Mouse (Mus musculus) granulocyte monocyte progenitor cell, adult 5-6 weeks (primary cell): ENCODE results near the gene Igsf10. TPM values are rescaled to one million over a fixed set of nuclear protein-coding genes. Genes with fewer than 3 reads are reported as not detected.
"Not testable (repeated sequence)": the region's sequence is repeated elsewhere in the genome, so short reads cannot be mapped to it uniquely, and the experiment has no call there.

Experiments used
- ATAC-seq: replicated peaks from 2 replicates; pipeline ENCODE4 v1.8.0; 2016; ENCODE audit warnings: mild to moderate bottlenecking, moderate TSS enrichment, inconsistent platforms; ENCODE audit not compliant: poor library complexity, severe bottlenecking
- total RNA-seq, 2 experiments: library from RNA; stranded (forward) in 1 of 2; stranded (reverse) in 1 of 2; fragments of 200-712, 200-1000 nt in 1 of 2; fragments of >200 nt in 1 of 2; fragmentation: Nextera tagmentation in 1 of 2; gene quantifications; 2 replicates each; pipeline ENCODE4 v1.2.3; 2014 to 2017

The Igsf10 gene
- not detected in 2 replicates for total RNA-seq (2014; fragmentation: Nextera tagmentation)
- total RNA-seq (2017): not detected in 2 replicates

DNA sequence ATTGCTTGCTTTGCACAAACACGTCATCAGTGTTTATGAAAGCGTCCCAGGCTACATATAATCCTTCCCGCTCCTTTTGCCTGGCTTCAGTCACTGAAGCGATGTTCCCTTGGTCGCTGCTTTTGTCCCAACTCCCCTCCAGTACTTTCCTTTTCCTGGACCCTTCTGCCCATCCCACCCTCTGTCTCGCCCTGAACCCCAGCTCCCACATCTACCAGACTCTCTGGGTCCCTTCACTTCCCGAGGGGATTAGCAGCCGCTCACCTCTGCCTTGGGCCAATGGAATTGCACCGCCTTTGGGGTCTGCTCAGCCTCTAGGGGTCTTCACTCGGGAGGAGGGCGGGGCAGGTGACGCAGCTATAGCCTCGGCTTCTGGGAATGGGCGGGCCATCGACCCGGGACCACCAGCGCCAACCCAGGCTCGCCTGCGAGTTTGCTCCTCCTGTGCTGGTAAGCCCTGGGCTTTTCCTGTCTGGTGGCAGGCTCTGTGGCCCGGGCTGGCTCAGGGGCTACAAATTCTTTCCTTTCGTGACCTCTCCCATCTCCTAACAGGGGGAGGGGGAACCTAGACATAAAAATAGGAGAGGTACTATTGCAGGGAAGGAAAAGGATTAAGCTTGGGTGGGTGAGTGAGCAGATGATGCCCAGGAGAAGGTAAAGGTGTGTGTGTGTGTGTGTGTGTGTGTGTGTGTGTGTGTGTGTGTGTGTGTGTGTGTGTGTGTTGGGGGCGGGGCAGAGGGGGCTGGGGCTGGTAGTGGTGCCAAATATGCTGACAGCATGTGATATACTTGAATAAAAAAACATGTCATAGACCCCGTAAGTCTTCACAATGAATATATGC lies at the start of gene Igsf10:
TSS of gene Igsf10 (minus strand) at position 330 of the 841 bp plus-strand sequence.
- ATAC-seq: peak; percentile 40

DNA sequence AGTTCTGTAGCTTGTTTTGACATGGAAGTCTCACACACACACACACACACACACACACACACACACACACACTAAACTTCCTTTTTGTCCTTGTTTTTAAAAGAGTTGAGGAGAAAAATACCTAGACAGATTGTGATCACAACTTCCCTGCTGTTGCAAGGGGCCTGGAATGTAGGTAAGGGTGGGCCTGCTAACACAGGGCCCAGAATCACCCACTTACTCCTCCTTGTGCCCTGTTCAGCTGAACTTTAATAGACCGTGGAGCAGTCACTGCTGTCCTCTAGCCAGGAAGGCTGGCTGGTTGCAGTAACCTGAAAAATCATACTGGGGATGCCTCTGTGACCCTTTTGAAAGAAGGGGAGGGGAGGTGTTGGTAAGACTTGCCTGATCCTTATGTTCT lies 41.4 kb upstream of the Igsf10 start:
- no peak for ATAC-seq

DNA sequence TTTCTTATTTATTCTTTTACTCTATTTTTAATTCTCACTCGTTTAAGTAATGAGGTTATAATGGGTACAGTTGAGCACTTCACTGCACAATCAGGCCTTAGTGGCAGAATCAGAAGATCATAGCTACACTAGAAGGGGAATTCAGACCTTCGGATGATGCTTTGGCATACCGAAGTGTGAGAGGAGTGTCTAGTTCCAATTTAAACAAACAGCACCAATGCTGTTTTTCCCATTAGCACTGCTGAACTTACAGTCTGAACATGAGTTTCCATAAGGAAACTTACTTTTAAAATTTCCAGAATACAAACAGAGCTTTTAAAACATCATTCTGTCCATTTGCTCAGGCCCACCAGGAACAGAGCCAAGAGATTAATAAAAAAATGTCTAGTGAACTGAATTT lies 40.8 kb upstream of the Igsf10 start:
- no peak for ATAC-seq

DNA sequence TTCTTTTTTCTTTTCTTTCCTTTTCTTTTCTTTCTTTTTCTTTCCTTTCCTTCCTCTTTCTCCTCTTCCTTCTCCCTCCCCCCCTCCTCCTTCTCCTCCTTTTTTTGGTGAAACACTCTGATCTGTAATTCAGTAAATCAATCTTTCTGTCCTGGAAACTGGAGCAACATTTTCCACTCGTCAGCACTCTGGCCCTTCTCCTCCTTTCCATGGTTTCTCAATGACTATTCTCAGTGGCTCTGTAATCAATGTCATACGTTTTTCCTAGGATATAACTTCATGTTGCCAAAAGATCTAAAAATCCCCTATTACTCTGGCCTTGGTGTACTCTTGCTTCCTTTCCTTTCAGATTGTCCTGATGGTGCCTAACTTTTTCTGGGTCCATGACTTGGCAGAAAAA lies 40.1 kb upstream of the Igsf10 start:
- ATAC-seq: no peak

DNA sequence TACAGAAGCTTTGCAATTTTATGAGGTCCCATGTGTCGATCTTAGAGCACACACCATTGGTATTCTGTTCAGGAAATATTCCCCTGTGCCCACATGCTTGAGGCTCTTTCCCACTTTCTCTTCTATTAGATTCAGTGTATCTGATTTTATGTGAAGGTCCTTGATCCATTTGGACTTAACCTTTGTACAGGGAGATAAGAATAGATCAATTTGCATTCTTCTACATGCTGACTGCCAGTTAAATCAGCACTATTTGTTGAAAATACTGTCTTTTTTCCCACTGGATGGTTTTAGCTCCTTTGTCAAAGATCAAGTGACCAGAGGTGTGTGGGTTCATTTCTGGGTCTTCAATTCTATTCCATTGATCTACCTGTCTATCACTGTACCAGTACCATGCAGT lies 34.6 kb upstream of the Igsf10 start:
- ATAC-seq: not testable (repeated sequence)

DNA sequence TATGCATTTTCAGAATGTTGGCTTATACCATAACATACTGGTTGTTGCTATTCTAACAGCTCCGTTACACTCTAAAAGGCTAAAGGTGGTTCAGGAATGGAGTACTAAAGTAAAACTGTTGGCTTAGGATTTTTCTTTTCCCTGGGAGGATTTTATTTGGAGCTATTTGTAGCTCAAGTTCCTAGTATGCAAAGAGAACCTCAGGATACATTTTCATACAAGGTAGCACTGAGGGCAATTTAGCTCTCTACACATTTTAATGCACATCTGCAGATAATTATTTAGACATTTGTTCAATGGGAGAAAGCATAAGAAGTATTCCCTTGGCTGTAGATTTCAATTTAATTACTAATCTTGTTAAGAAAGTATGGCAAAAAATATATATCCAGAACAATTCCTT lies 17.7 kb upstream of the Igsf10 start:
- no peak for ATAC-seq

DNA sequence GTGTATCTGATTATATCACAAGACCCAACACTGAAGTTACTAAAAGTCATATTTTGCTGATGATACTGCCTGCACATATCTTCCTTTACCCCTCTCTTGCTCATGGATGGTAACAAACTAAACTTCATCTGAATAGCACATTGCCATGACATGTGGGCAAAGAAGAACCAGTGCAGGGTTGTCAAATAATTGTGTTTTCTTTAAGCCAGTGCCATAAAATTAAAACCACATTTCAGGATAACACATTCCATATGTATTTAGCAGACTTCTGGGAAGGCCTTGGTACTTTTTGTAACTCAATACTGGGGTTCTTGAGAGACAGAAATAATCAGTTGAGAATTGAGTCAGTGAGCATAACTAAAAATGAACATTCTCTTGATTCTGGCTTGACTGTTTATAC lies 15.9 kb upstream of the Igsf10 start:
- ATAC-seq: no peak

DNA sequence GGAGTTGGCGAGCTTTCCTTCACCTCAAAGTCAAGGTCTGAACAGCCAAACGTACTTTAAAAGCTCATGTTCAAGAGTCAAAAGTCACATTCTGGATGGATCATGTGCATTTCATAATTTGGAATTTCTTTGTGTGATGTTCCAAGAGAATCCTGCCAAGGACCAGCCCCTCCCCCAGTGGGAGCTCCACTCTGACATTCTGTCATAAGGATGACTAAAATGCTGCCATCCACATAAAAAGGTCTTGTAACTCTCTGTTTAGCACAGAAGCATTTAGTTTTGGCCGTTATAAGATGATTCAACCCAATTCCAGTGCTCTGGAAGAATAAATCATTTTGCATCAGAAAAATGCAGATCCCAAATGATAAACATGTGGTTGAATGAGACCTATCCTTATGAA lies 10.0 kb upstream of the Igsf10 start:
- no peak for ATAC-seq

DNA sequence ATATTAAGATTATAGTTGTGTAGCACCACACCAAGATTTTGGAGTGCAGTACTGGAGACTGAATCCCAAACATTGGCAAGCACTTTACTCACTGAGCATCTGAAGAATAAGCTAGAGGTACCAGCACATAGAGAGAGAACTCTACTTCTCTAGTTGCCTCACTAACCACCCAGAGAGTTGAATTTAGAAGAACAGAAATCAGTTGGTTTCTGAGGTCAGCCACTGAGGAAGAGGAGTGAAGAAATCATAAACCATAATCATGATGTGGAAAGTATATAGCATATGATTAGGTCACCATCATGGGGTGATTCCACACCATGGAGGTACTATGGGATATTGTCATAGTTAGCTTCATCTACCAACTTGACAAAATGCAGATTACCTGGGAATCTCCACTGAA lies 7.6 kb upstream of the Igsf10 start:
- ATAC-seq: peak; percentile 99

DNA sequence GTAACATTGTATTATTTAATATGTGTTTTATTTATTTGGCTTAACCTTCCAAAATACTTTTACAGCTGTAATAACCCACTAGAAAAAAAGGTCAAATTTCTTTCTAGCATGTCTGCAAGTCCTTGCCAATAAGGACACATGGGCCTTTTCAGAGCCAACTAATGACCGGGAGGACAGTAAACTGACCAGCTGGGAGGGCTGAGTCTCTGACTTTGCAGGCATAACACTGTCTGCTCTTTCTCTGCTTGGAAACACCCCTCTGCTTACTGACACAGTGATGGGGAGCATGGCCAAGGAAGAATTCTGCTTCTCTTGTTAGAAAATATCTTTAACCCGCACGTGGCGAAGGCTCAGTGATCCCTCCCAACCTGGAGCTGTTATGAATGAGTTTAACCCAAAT lies 1.2 kb downstream of the Igsf10 start:
- no peak for ATAC-seq

DNA sequence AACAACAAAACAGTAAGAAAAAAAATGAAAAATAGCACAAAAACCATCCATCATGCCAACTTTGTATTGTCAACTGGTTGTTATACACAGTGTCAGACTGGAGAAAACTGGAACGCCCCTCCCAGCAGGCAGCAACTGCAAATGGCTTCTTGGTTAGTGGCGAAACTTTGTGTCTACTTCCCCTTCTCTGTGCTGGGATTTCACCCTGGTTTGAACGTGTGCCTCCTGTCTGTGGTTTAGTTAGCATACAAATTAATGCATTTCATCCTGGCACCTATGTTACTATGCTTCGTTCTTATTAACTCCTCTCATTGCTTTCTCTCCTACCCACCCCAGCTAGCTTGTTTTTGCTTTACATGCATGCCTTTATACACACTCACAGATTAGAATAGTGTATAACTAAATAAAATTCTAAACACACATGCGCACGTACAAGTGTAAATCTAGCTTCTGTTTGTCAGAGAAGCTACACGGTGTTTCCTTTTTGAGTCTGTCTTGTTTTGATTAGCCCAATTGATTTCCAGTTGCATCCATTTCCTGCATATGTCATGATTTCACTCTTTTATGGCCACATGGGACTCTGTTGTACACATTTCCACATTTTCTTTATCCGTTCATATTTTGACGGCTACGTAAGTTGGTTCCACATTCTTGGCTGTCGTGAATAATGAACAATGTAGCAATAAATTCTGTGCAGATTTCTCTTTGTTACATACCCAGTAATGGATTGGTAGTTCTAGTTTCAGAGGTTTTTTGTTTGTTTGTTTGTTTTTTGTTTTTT lies 2.4 kb downstream of the Igsf10 start:
- ATAC-seq: peak; percentile 94

DNA sequence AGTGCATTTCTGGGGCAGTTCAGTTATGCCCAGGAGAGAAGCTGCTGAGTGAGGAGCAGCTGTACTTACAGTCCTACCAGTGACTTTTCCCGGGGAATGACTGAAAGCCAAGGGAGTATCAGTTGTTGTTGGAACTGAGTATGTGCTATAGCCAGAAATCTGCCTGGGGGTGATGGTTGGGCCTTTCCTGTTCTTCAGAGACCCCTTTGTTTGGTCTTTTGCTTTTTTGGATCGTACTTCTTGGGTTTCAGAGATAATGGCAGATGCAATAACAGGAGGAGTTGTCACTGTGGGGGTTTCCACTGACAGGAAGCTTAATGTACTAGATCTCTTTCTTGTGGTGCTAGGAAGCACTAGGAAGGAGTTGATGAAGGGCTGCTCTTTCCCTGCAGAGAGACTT lies 15.7 kb downstream of the Igsf10 start:
- ATAC-seq: no peak

DNA sequence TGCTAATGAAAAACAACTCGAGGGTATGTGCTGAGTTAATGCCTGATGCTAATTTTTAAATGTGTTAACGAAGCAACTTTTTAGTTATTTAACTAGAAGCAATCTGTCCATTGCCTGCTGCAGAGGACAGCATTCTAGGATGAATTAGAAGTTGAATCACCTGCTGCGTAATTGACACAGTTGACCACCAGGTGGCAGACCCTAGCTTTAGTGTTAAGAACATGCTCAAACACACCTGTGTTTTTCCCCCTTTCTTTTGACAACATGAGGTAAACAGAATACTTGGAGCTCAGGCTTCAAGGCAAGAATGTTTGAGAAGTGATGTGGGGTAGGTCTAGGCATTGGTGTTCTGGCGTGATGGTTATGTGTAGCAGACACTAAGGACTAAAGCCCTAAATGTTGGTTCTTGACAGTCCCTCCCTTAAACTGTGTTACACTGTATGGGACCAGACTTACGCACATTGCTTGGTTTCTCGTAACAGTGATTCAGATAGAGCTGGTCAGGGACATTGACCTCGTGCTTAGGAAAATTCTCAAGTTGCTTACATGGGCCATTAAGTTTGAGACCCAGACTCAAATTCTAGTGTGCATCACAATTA lies 22.8 kb downstream of the Igsf10 start:
- ATAC-seq: peak; percentile 79

DNA sequence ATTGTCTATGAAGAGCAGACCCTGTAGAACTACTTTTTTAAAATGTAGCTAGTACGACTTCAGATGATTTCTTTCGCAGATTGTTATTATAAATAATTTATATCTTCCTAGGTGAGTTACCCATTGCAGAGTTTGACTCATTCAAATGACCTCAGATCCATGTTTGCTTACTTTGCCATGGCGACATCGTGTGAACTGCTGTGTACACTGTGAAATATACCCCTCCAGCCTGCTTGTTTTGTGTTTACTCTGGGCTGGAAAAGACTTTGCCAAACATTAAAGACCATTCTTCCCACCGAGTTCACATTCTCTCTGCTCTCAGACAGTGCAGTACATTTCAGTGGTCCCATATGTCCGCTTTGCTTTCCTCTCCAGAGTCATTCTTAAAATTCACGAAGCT lies 28.1 kb downstream of the Igsf10 start:
- ATAC-seq: no peak

DNA sequence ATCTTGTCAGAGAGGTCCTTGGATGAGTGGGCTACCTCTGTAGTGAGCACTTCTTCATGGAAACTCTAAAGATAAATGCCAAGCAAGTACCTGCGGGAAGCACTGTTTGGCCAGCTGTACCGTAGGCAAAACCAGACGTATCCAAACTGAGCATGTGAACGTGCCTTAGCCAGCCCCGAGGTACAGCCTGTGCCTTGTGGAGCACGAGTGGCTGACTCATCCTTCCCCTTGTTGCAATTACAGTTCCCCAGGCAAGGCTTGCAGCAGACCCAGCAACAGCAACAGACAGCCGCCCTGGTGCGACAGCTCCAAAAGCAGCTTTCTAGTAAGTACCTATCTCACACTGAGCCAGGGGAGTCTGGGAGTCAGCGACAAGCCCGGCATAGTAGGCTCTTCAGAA lies 31.6 kb downstream of the Igsf10 start:
- ATAC-seq: peak; percentile 86

DNA sequence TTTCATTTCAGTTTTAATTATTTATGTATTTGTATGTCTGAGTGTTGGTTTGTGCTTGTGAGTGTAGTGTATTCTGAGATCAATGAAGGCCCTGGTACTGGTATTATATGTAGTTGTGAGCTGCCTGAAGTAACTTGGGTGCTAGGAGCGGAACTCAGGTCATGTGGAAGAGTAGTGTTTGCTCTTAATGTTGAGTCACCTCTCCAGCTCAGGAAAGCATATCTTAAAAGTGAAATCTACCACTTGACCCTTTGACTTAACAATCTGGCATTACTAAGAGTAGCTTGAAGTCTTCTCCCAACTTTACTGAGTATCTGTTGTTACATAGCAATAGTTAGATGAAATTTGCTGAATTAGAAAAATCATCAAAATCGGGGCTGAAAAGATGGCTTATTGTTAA lies 38.7 kb downstream of the Igsf10 start:
- no peak for ATAC-seq

DNA sequence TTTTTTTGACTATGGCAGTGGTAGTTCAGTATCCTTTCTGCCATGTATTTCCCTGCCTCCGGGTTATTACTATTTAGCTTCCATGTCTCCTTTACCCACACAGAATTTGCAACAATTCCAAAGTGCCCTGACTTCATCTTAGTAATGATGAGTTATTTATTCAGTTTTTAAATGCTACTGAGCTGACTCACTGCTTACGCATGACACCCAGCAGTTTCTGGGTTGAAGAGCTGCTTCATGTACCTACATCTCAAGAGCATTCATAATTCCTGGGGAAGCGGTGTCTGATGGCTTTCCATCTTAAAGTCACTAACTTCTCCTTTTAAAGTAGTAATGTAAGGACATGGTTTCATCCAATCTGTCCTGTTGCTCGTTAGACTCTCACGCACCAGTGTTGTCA lies 39.2 kb downstream of the Igsf10 start:
- no peak for ATAC-seq

DNA sequence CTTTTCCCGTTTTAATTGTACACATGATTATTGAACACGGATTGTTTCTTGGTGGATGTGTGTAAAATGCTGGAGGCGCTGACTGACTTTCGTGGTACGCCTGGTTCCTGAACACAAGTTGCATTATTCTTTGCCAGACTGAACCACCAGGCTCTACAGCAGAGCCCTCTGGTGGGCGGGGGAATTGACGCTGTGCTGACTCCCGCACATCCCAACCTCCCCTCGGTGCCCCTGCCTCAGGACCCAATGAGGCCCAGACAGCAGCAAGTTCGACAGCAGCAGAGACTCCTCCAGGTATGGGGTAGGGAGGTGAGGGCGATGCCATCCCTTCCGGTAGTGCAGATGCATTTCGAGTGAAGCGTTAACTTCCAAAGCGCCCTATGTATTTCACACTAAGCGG lies 46.5 kb downstream of the Igsf10 start:
- no peak for ATAC-seq

DNA sequence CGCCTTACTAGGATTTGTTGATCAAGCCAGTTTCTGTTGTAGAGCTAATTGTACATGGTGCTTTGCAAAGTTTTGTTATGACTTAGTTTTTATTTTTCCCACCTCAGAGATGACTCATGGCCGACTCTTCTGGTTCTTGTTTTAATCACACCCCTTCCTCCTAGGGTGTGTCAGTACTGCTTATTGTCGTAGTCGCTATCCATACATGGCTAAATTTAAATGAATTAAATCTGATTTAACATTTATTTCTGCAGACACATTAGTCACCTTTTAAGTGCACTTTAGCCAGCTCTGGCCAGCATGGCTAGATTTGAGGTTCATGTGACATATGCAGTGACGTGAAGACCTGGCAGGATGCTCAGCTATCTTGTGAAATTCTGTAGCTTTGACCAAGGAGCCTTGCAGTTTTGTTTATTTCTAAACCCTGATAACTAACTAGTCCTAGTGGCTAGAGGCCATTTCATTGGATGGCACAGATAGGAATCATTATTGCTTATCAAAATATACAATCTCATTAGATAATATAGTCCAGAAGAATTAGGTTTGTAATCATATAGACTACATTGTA lies 47.5 kb downstream of the Igsf10 start:
- no peak for ATAC-seq

DNA sequence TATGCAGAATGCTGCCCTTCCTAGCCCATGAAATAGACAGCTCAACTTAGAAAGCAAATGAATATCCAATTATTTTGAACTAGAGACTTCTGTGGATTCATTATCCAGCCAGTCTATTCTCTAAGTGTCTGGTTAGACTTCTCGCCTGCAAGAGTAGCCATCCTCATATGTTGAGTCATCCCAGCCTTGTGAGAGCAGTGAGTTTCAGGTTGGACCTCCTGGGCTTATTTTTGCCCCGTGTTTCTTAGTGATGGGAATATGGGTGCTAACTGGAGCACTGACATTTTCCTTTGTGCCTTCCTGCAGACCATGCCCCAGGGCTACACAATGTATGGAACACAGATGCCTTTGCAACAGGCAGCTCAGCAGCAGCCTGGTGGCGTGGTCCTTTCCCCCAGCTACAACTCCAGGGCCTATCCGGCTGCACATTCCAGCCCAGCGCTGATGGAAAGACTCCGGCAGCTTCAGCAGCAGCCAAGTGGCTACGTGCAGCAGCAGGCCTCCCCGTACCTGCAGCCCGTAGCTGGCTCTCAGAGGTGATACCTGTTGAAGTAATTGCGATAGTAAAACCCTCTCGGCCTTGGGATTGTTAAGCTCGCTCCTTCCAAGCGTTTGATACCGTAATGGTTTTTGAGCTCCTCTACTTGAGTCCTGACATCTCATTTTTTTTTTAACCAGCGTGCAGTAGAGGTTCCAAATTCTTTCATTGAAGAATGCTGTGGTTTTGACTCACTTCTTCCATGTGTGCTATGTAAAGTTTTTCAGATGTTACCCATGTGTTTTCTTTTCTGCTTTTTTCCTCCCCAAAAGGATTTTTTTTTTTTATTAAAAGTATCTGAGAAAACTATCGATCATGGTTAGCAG lies 48.3 kb downstream of the Igsf10 start:
- no peak for ATAC-seq
